Mouse (Mus musculus) liver, embryonic 12.5 days (tissue): ENCODE measurements around the gene Gfer. TPM values are rescaled to one million over a fixed set of nuclear protein-coding genes. Genes with fewer than 3 reads are reported as not detected.
A peak's percentile ranks its signal among the peaks of the same experiment; 100 is the strongest.
"Not testable (repeated sequence)": the region's sequence is repeated elsewhere in the genome, so short reads cannot be mapped to it uniquely, and the experiment has no call there.

Experiments used
- ATAC-seq: fragments of 200-750 bp; cut with Nextera tagmentation; 2 replicates; pipeline ENCODE4 v1.8.0; 2017; ENCODE audit warnings: moderate number of reproducible peaks, mild to moderate bottlenecking, moderate library complexity
- H3K27ac ChIP-seq: fragments of 300-500 bp; sonication (generic); 2 replicates; pipeline ENCODE4 v1.5.1; 2016; ENCODE audit warnings: mild to moderate bottlenecking
- H3K27me3 ChIP-seq: fragments of 300-500 bp; sonication (generic); replicated peaks from 2 replicates; pipeline ENCODE4 v1.6.1; 2016; ENCODE audit warnings: mild to moderate bottlenecking, moderate library complexity
- H3K36me3 ChIP-seq: fragments of 300-500 bp; sonication (generic); 2 replicates; pipeline ENCODE4 v1.6.1; 2016; ENCODE audit warnings: mild to moderate bottlenecking, moderate library complexity
- H3K4me1 ChIP-seq: fragments of 300-500 bp; sonication (generic); 2 replicates; pipeline ENCODE4 v1.6.1; 2016
- H3K4me2 ChIP-seq: fragments of 300-500 bp; sonication (generic); 2 replicates; pipeline ENCODE4 v1.6.1; 2016; ENCODE audit warnings: mild to moderate bottlenecking, moderate library complexity
- H3K4me3 ChIP-seq: fragments of 300-500 bp; sonication (generic); 2 replicates; pipeline ENCODE4 v1.5.1; 2016; ENCODE audit warnings: mild to moderate bottlenecking, moderate library complexity
- H3K9ac ChIP-seq: fragments of 300-500 bp; sonication (generic); 2 replicates; pipeline ENCODE4 v1.6.1; 2016; ENCODE audit warnings: mild to moderate bottlenecking, moderate library complexity
- H3K9me3 ChIP-seq: fragments of 300-500 bp; sonication (generic); replicated peaks from 2 replicates; pipeline ENCODE4 v1.6.1; 2016; ENCODE audit warnings: mild to moderate bottlenecking, moderate library complexity
- WGBS: fragments of 180-500 bp; shearing (Covaris S2); methylation state at CpG from one replicate; pipeline ENCODE4 v1.1.7; 2016; ENCODE audit not compliant: insufficient replicate concordance; 5-methylcytosine and 5-hydroxymethylcytosine counted together
- polyA plus RNA-seq: library from polyadenylated mRNA; unstranded; fragments of >200 nt; fragmentation: Nextera tagmentation; extraction: Ambion mirVana; gene quantifications from 2 replicates; pipeline ENCODE4 v1.2.1, GENCODE M21; 2016

Gene Gfer
- polyA plus RNA-seq, 1 experiment from 2014 or later: 52.5 TPM

GRCm38 (mm10) chr17:24676187-24676586 is 19.8 kb downstream of the Gfer start:
- ATAC-seq: peak; percentile 20; the same call in 1 of the 2 replicates
- H3K4me3 ChIP-seq: no peak overlapping the region
- H3K4me2 ChIP-seq: no peak overlapping the region
- WGBS: 68% methylated on average over 2 of the region's 2 CpGs
- H3K27me3 ChIP-seq: no peaks in the 10 kb centered on the region
- H3K9ac ChIP-seq: no peak overlapping the region
- peaks cover 62% of the 10 kb centered on the region for H3K4me1 ChIP-seq
- no peak overlapping the region for H3K27ac ChIP-seq
- H3K36me3 ChIP-seq: peaks cover 66% of the 10 kb centered on the region
- H3K9me3 ChIP-seq: no peaks in the 10 kb centered on the region

GRCm38 (mm10) chr17:24674277-24674676 is 21.7 kb downstream of the Gfer start:
- H3K36me3 ChIP-seq: peaks cover 46% of the 10 kb centered on the region
- H3K4me1 ChIP-seq: peaks cover 73% of the 10 kb centered on the region
- H3K27me3 ChIP-seq: no peaks in the 10 kb centered on the region
- no peak overlapping the region for H3K4me3 ChIP-seq
- no peak for ATAC-seq
- no peaks in the 10 kb centered on the region for H3K9me3 ChIP-seq
- no peak overlapping the region for H3K9ac ChIP-seq
- no peak overlapping the region for H3K4me2 ChIP-seq
- 66% methylated on average over 7 of the region's 7 CpGs for WGBS
- peak overlapping the region; percentile 2; the same call in 1 of the 2 replicates for H3K27ac ChIP-seq

- Histone ChIP-seq H3K4me1 (peaks cover 74% of the 10 kb centered on the region), H3K9ac (peak overlapping the region; percentile 42)
- no peak for ATAC-seq
Measured at GRCm38 (mm10) chr17:24672141-24672540, 23.8 kb downstream of the Gfer start.

GRCm38 (mm10) chr17:24671346-24671745 is 24.6 kb downstream of the Gfer start:
- Histone ChIP-seq H3K9me3 (no peaks in the 10 kb centered on the region), H3K27ac (peak overlapping the region; percentile 64; the same call in 1 of the 2 replicates), H3K4me2 (peak overlapping the region; percentile 90), H3K4me3 (peak overlapping the region; percentile 88), H3K4me1 (peaks cover 68% of the 10 kb centered on the region), H3K9ac (peak overlapping the region; percentile 42; the same call in 1 of the 2 replicates), H3K36me3 (peaks cover 17% of the 10 kb centered on the region), H3K27me3 (no peaks in the 10 kb centered on the region)
- ATAC-seq: no peak
- 51% methylated on average over 5 of the region's 5 CpGs for WGBS

More at GRCm38 (mm10) chr17:24672141-24672540, 23.8 kb downstream of the Gfer start:
- 13% methylated on average over 5 of the region's 5 CpGs for WGBS
- Histone ChIP-seq H3K27me3 (no peaks in the 10 kb centered on the region), H3K4me3 (peak overlapping the region; percentile 88; the same call in 1 of the 2 replicates), H3K27ac (peak overlapping the region; percentile 64), H3K36me3 (peaks cover 25% of the 10 kb centered on the region), H3K4me2 (peak overlapping the region; percentile 90), H3K9me3 (no peaks in the 10 kb centered on the region)

- Histone ChIP-seq H3K4me3 (peak overlapping the region; percentile 88), H3K36me3 (peaks cover 15% of the 10 kb centered on the region), H3K9me3 (no peaks in the 10 kb centered on the region), H3K4me1 (peaks cover 58% of the 10 kb centered on the region), H3K27ac (peak overlapping the region; percentile 90), H3K27me3 (no peaks in the 10 kb centered on the region), H3K4me2 (peak overlapping the region; percentile 90), H3K9ac (peak overlapping the region; percentile 95)
- no peak for ATAC-seq
- WGBS: 8% methylated on average over 8 of the region's 8 CpGs
Measured at GRCm38 (mm10) chr17:24670246-24670844, 25.6 kb downstream of the Gfer start.

GRCm38 (mm10) chr17:24669545-24670245 is 26.3 kb downstream of the Gfer start, which contains the start of gene Zfp598:
Gene Zfp598, plus strand, starts transcription at chr17:24669687.
- Histone ChIP-seq H3K4me2 (peak within 1 kb of the TSS; percentile 90), H3K9me3 (no peaks in the 10 kb centered on the region), H3K27ac (peak within 1 kb of the TSS; percentile 90), H3K4me1 (peaks cover 55% of the 10 kb centered on the region), H3K27me3 (no peaks in the 10 kb centered on the region), H3K4me3 (peak within 1 kb of the TSS; percentile 88), H3K9ac (peak within 1 kb of the TSS; percentile 95), H3K36me3 (peaks cover 15% of the 10 kb centered on the region)
- under 1% methylated on average over 63 of the region's 80 CpGs for WGBS
- peak; percentile 99 for ATAC-seq

GRCm38 (mm10) chr17:24669214-24669544 is 26.8 kb downstream of the Gfer start:
- Histone ChIP-seq H3K9ac (peak overlapping the region; percentile 95), H3K4me2 (peak overlapping the region; percentile 90), H3K4me3 (peak overlapping the region; percentile 88), H3K4me1 (peaks cover 49% of the 10 kb centered on the region), H3K27ac (peak overlapping the region; percentile 90), H3K36me3 (peaks cover 15% of the 10 kb centered on the region)
- ATAC-seq: peak; percentile 21; the same call in 1 of the 2 replicates
- not testable (repeated sequence) for H3K9me3 ChIP-seq, H3K27me3 ChIP-seq
- 4% methylated on average over 15 of the region's 15 CpGs for WGBS

- Histone ChIP-seq H3K27me3 (peaks cover 10% of the 10 kb centered on the region; the same call in 1 of the 2 replicates), H3K4me2 (no peak overlapping the region), H3K36me3 (no peaks in the 10 kb centered on the region), H3K27ac (no peak overlapping the region), H3K4me3 (no peak overlapping the region), H3K4me1 (peaks cover 32% of the 10 kb centered on the region), H3K9ac (no peak overlapping the region), H3K9me3 (no peaks in the 10 kb centered on the region)
- ATAC-seq: no peak
- WGBS: 30% methylated on average over 6 of the region's 6 CpGs
Measured at GRCm38 (mm10) chr17:24667416-24667815, 28.5 kb downstream of the Gfer start.

- not testable (repeated sequence) for H3K4me2 ChIP-seq, H3K9me3 ChIP-seq, H3K9ac ChIP-seq, H3K4me3 ChIP-seq, H3K27ac ChIP-seq, H3K36me3 ChIP-seq, ATAC-seq
- peaks cover 28% of the 10 kb centered on the region for H3K4me1 ChIP-seq
- 53% methylated on average over 7 of the region's 7 CpGs for WGBS
- H3K27me3 ChIP-seq: peaks cover 14% of the 10 kb centered on the region
Measured at GRCm38 (mm10) chr17:24667011-24667410, 28.9 kb downstream of the Gfer start.

GRCm38 (mm10) chr17:24658017-24658758 is 37.8 kb downstream of the Gfer start, which contains the start of gene Npw:
Gene Npw, minus strand, starts transcription at chr17:24658457.
- no peak within 1 kb of the TSS for H3K27ac ChIP-seq
- H3K9ac ChIP-seq: peak within 1 kb of the TSS; percentile 54
- WGBS: 3% methylated on average over 45 of the region's 47 CpGs
- H3K27me3 ChIP-seq: peaks cover 76% of the 10 kb centered on the region
- no peaks in the 10 kb centered on the region for H3K36me3 ChIP-seq
- peak within 1 kb of the TSS; percentile 47 for H3K4me3 ChIP-seq
- H3K4me2 ChIP-seq: peak within 1 kb of the TSS; percentile 70
- peak; percentile 58 for ATAC-seq
- no peaks in the 10 kb centered on the region for H3K9me3 ChIP-seq
- H3K4me1 ChIP-seq: peaks cover 11% of the 10 kb centered on the region

- Histone ChIP-seq H3K9me3 (no peaks in the 10 kb centered on the region), H3K4me3 (no peak overlapping the region), H3K36me3 (no peaks in the 10 kb centered on the region), H3K4me1 (peaks cover 19% of the 10 kb centered on the region), H3K9ac (no peak overlapping the region), H3K27me3 (peaks cover 82% of the 10 kb centered on the region), H3K27ac (no peak overlapping the region), H3K4me2 (no peak overlapping the region)
- WGBS: 57% methylated on average over 4 of the region's 4 CpGs
- no peak for ATAC-seq
Measured at GRCm38 (mm10) chr17:24654969-24655368, 41.0 kb downstream of the Gfer start.
